Mouse (Mus musculus): ENCODE measurements around the gene Magee1. TPM values are rescaled to one million over a fixed set of nuclear protein-coding genes. Genes with fewer than 3 reads are reported as not detected.
"Not testable (repeated sequence)": the region's sequence is repeated elsewhere in the genome, so short reads cannot be mapped to it uniquely, and the experiment has no call there.

The Magee1 gene
- 0.02 and 0.07 TPM in 2 replicates for polyA plus RNA-seq (2012)

DNA sequence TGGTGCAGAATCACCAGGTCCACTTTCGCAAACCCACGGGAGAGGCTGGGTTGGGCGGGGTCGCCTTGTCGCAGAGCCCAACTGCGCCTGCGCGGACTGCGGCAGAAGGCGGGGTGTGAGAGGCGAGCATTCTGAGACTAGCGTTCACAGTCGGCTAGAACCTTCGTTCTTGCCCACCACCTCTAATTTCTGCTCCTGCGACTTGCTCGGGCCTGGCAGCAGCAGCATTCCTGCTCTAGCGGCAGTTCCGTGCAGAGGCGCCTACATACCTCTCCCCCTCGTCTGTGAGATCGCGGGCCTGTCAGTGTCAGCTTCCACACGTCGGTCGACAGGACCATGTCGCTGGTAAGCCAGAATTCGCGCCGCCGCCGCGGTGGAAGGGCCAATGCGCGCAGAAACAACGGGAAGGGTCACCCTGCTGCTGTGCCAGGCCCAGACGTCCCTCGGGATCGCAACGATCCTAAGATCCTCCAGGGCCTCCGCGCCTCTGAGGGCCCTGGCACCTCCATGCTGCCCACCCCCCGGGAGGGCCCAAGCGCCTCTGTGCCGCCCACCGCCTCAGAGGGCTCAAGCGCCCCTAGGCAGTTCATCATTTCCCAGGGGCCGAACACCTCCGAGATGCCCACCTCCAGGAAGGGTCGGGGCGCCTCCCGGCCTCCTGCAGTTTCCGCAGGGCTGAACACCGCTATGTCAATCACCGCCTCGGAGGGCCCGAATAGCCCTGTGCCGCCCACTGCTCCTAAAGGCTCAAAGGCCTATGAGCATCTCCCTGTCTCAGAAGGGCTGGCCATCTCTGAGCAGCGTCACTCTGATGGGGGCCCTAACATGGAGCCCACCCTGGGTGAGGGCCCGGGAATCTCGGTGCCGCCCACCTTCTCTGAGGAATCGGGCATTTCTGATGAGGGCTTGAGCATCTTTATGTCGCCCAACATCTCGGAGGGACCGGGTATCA lies at the start of gene Magee1:
Gene Magee1, plus strand, starts transcription at position 104 of the 952 bp plus-strand sequence.
- peaks cover 18% of the 10 kb centered on the region for H3K4me1 ChIP-seq (ENCODE audit: control insufficient read depth)
- TF ChIP-seq GATA1 (IDR thresholded peaks at IDR 0.05; ENCODE audit: low read length) (no peak), TAL1 (IDR thresholded peaks at IDR 0.05; ENCODE audit: low read length) (no peak)
- peak within 1 kb of the TSS; percentile 66 for H3K4me3 ChIP-seq (replicated peaks)
- H3K27me3 ChIP-seq (ENCODE audit: control insufficient read depth), result peaks cover 24% of the 10 kb centered on the region
- no peaks in the 10 kb centered on the region; the same call in 1 of the 2 replicates for H3K9me3 ChIP-seq (ENCODE audit: control insufficient read depth, low read length)
- H3K36me3 ChIP-seq (ENCODE audit: control insufficient read depth), result no peaks in the 10 kb centered on the region

DNA sequence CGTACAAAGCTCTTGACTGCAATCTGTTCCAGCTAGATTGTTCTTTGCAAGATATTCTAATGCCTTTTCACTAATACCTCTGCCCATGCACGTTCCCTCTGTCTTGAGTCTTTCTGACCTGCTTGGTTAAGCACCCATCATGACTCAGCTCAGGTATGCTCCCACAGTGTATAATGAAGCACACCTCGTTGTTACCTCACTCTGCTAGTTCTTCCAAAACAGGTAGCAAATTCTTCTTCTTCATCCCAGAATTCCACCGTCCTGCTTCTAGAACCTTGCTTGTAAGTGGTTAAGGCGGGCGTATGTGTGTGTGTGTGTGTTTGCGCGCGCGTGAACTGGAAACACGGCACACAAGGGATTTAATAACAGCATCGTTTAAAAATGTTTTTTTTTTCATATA lies 41.0 kb upstream of the Magee1 start:
- TF ChIP-seq TAL1 (IDR thresholded peaks at IDR 0.05; ENCODE audit: low read length) (no peak), GATA1 (IDR thresholded peaks at IDR 0.05; ENCODE audit: low read length) (no peak)
- peaks cover 9% of the 10 kb centered on the region for H3K4me1 ChIP-seq (ENCODE audit: control insufficient read depth)
- peak overlapping the region; percentile 82 for H3K4me3 ChIP-seq (replicated peaks)
- H3K9me3 ChIP-seq (ENCODE audit: control insufficient read depth, low read length), result no peaks in the 10 kb centered on the region
- peaks cover 29% of the 10 kb centered on the region for H3K36me3 ChIP-seq (ENCODE audit: control insufficient read depth)
- H3K27me3 ChIP-seq (ENCODE audit: control insufficient read depth), result no peaks in the 10 kb centered on the region; the same call in 1 of the 2 replicates

DNA sequence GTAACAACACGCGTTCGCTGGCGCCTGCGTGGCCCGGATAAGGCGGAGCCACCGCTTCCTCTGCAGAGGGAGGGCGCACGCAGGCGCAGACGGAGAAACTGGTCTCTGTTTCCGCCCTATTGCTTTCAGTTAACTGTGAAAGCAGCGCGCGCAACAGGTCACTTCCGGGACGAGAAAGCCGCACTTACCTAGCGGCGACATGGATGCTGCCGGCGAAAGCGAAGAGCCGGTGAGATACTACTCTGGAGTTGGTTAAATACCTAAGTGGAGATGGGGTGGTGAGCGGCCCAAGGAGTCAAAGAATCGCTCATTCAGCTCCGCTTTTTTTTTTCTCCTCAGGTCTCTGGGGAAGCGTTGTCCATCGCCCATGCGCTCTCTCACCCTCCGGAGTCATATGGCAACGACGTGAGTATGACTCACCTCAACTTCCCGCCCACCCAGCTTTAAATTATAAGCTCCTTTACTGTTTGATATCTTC lies 40.5 kb upstream of the Magee1 start, which contains the start of gene Pbdc1:
Gene Pbdc1, plus strand, starts transcription at position 142 of the 478 bp plus-strand sequence.
- Histone ChIP-seq H3K4me3 (replicated peaks) (peak within 1 kb of the TSS; percentile 82), H3K4me1 (ENCODE audit: control insufficient read depth) (peaks cover 9% of the 10 kb centered on the region), H3K9me3 (ENCODE audit: control insufficient read depth, low read length) (no peaks in the 10 kb centered on the region), H3K36me3 (ENCODE audit: control insufficient read depth) (peaks cover 31% of the 10 kb centered on the region), H3K27me3 (ENCODE audit: control insufficient read depth) (no peaks in the 10 kb centered on the region; the same call in 1 of the 2 replicates)
- TF ChIP-seq TAL1 (IDR thresholded peaks at IDR 0.05; ENCODE audit: low read length) (no peak), GATA1 (IDR thresholded peaks at IDR 0.05; ENCODE audit: low read length) (no peak)

DNA sequence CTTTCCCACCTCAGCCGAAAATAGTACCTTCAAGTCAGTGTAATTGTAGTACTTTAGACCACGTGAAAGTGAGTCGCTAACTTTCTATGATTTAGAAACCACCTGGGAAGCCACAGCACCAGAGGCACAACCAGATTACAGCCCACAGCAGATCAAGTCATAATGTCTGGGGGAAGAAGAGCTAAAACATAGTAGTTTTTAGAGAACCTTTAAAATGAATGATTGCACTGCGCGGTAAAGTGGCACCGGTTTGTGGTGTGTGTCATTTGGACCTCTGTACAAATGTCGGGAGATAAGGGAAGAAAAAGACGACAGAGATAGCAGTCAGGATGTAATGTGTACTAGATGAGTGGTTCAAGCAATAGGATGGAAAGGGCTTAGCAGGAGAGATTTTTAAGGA lies 40.1 kb upstream of the Magee1 start:
- Histone ChIP-seq H3K4me3 (replicated peaks) (peak overlapping the region; percentile 82), H3K36me3 (ENCODE audit: control insufficient read depth) (peaks cover 33% of the 10 kb centered on the region), H3K4me1 (ENCODE audit: control insufficient read depth) (peaks cover 9% of the 10 kb centered on the region), H3K9me3 (ENCODE audit: control insufficient read depth, low read length) (no peaks in the 10 kb centered on the region), H3K27me3 (ENCODE audit: control insufficient read depth) (no peaks in the 10 kb centered on the region; the same call in 1 of the 2 replicates)
- no peak for TF ChIP-seq GATA1 (IDR thresholded peaks at IDR 0.05; ENCODE audit: low read length)
- TF ChIP-seq TAL1 (IDR thresholded peaks at IDR 0.05; ENCODE audit: low read length), result no peak

DNA sequence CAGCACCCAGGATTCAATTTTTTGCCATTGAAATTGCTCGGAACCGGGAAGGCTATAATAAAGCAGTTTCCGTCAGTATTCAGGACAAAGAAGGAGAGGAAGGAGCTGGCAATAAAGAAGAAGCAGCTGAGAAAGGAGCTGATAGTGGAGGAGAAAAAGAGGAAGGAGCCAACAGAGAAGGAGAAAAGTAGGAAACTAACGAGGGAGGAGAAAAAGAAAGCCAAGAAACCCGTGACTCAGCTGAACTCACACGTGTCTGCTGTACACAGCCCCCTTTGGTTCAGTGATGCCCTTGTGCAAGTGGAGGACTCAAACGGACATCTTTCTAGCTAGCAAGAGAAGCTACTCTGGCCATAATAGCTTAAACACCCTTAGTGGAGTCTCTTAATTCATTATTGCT lies 37.2 kb upstream of the Magee1 start:
- H3K27me3 ChIP-seq (ENCODE audit: control insufficient read depth); H3K4me3 ChIP-seq (replicated peaks); H3K9me3 ChIP-seq (ENCODE audit: control insufficient read depth, low read length); H3K4me1 ChIP-seq (ENCODE audit: control insufficient read depth): not testable (repeated sequence)
- peaks cover 57% of the 10 kb centered on the region for H3K36me3 ChIP-seq (ENCODE audit: control insufficient read depth)

DNA sequence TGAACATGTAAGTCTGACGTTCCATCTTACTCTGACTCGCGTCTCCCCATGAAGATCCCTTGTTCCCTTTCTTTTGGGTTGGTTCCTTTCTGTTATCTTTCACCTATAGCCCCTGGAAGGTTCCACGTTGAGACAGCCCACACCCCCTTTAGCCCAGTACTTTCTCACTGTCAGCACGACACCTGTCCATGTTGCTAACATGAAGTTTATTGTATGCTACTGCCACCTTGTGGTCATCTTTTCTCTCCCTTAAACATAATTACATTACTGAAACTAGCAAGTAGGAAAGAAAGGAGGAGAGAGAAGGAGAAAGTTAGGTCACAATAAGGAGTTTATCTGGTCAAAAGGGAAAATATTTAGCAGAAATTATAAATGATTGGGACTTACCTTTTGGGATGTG lies 16.0 kb upstream of the Magee1 start:
- H3K4me3 ChIP-seq (replicated peaks), result no peak overlapping the region
- no peaks in the 10 kb centered on the region for H3K9me3 ChIP-seq (ENCODE audit: control insufficient read depth, low read length)
- H3K27me3 ChIP-seq (ENCODE audit: control insufficient read depth), result no peaks in the 10 kb centered on the region
- H3K4me1 ChIP-seq (ENCODE audit: control insufficient read depth), result no peaks in the 10 kb centered on the region
- no peak for TF ChIP-seq TAL1 (IDR thresholded peaks at IDR 0.05; ENCODE audit: low read length)
- no peak for TF ChIP-seq GATA1 (IDR thresholded peaks at IDR 0.05; ENCODE audit: low read length)
- H3K36me3 ChIP-seq (ENCODE audit: control insufficient read depth), result peaks cover 3% of the 10 kb centered on the region; the same call in 1 of the 2 replicates

DNA sequence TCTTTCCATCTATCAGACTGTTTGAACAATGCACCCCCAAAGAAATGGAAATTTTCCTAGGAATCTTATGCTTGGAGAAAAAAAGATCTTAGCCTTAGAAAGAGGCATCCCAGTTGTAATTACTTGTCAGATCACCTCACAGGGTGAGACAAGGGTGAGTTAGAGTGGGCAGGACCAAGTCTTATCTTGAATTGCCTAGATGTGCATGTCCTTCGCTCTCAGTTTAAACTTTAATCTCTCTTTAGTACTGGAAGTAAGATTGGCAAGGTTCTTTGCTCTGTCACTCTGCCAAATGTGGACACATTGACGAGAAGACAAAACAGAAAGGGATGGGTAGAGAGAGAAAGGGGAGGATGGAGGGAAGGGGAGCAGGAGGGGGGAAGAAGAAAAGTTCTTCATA lies 5.2 kb upstream of the Magee1 start:
- no peak for TF ChIP-seq TAL1 (IDR thresholded peaks at IDR 0.05; ENCODE audit: low read length)
- no peak for TF ChIP-seq GATA1 (IDR thresholded peaks at IDR 0.05; ENCODE audit: low read length)
- H3K4me3 ChIP-seq (replicated peaks), result no peak overlapping the region
- no peaks in the 10 kb centered on the region for H3K9me3 ChIP-seq (ENCODE audit: control insufficient read depth, low read length)
- peaks cover 1% of the 10 kb centered on the region for H3K4me1 ChIP-seq (ENCODE audit: control insufficient read depth)
- H3K27me3 ChIP-seq (ENCODE audit: control insufficient read depth), result peaks cover 2% of the 10 kb centered on the region
- H3K36me3 ChIP-seq (ENCODE audit: control insufficient read depth), result no peaks in the 10 kb centered on the region

DNA sequence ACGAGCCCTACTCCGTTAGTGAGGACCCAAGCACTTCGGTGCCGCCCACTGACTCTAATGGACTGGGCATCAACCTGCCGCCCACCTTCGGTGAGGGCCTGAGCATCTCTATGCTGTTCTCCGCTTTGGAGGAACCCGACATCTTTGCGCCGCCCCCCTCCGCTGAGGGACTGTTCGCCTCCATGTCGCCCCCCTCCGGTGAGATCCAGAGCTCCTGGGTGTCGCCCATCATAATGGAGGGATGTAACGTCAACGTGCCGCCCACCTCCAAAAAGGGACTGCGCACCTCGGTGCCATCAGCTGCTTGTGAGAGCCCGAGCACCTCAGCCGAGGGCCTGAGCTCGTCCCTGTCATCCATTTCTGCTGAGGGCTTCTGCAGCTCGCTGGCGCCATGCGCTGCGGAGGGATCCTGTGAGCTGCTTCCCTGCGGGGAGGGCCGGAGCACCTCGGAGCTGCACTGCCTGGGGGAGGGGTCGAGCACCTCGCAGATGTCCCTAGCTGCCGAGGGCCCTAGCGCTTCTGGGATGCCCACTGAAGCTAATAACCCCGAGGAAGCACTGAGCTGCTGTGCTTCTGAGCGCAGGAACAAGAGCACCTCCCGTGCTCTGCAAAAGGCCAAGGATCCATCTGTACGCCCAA lies 1.2 kb downstream of the Magee1 start:
- Histone ChIP-seq H3K27me3 (ENCODE audit: control insufficient read depth) (peaks cover 24% of the 10 kb centered on the region), H3K4me3 (replicated peaks) (peak overlapping the region; percentile 66), H3K4me1 (ENCODE audit: control insufficient read depth) (peaks cover 18% of the 10 kb centered on the region), H3K9me3 (ENCODE audit: control insufficient read depth, low read length) (no peaks in the 10 kb centered on the region; the same call in 1 of the 2 replicates), H3K36me3 (ENCODE audit: control insufficient read depth) (no peaks in the 10 kb centered on the region)
- TF ChIP-seq TAL1 (IDR thresholded peaks at IDR 0.05; ENCODE audit: low read length) (no peak), GATA1 (IDR thresholded peaks at IDR 0.05; ENCODE audit: low read length) (no peak)

DNA sequence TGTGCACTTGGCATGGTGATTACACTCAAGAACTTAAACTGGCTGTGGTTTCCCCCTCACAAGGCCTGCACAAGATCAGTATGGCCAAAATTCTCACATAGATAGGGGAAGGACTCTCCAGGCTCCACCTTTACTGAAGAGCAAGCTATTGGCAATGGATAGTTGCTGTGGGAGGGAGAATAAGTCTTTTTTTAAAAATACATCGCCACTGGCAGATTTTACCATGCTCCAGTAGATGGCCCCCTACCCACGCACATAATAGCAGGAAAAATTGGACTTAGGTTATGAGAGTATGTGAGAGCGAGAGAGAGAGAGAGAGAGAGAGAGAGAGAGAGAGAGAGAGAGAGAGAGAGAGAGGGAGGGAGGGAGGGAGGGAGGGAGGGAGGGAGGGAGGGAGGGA lies 4.7 kb downstream of the Magee1 start:
- H3K4me1 ChIP-seq (ENCODE audit: control insufficient read depth), result peaks cover 18% of the 10 kb centered on the region
- H3K4me3 ChIP-seq (replicated peaks), result no peak overlapping the region
- no peaks in the 10 kb centered on the region; the same call in 1 of the 2 replicates for H3K9me3 ChIP-seq (ENCODE audit: control insufficient read depth, low read length)
- TF ChIP-seq GATA1 (IDR thresholded peaks at IDR 0.05; ENCODE audit: low read length) (no peak), TAL1 (IDR thresholded peaks at IDR 0.05; ENCODE audit: low read length) (no peak)
- peaks cover 22% of the 10 kb centered on the region for H3K27me3 ChIP-seq (ENCODE audit: control insufficient read depth)
- H3K36me3 ChIP-seq (ENCODE audit: control insufficient read depth), result no peaks in the 10 kb centered on the region

Data from erythroblast, embryonic 14.5 days (primary cell).